Mouse (Mus musculus) midbrain, postnatal 0 days (tissue): ENCODE results near the gene Cdc42bpg. TPM values are rescaled to one million over a fixed set of nuclear protein-coding genes. Genes with fewer than 3 reads are reported as not detected.

Source experiments
- ATAC-seq: fragments of 200-750 bp; cut with Nextera tagmentation; 2 replicates; pipeline ENCODE4 v1.8.0; 2017; ENCODE audit warnings: moderate number of reproducible peaks, mild to moderate bottlenecking, moderate TSS enrichment, moderate library complexity; ENCODE audit not compliant: low FRiP score
- DNase-seq: peaks from one replicate; pipeline ENCODE4 v3.0.0-alpha.2; 2015; ENCODE audit warnings: low spot score
- H3K27ac ChIP-seq: fragments of 300-500 bp; sonication (generic); 2 replicates; pipeline ENCODE4 v1.5.1; 2014; ENCODE audit warnings: low read depth, mild to moderate bottlenecking, low read length, mixed read lengths
- H3K27me3 ChIP-seq: fragments of 300-500 bp; sonication (generic); 2 replicates; pipeline ENCODE4 v1.6.1; 2014; ENCODE audit warnings: low read length, control low read depth, mixed read lengths; ENCODE audit not compliant: insufficient read depth
- H3K36me3 ChIP-seq: fragments of 300-500 bp; sonication (generic); 2 replicates; pipeline ENCODE4 v1.6.1; 2014; ENCODE audit warnings: low read length, control low read depth, mixed read lengths; ENCODE audit not compliant: insufficient read depth
- H3K4me1 ChIP-seq: fragments of 300-500 bp; sonication (generic); 2 replicates; pipeline ENCODE4 v1.6.1; 2014; ENCODE audit warnings: mild to moderate bottlenecking, control low read depth, antibody characterized with exemption, low read length, mixed read lengths; ENCODE audit not compliant: insufficient read depth
- H3K4me2 ChIP-seq: fragments of 300-500 bp; sonication (generic); 2 replicates; pipeline ENCODE4 v1.6.1; 2014; ENCODE audit warnings: low read depth, mild to moderate bottlenecking, low read length, mixed read lengths; ENCODE audit not compliant: poor library complexity, severe bottlenecking
- H3K4me3 ChIP-seq: fragments of 300-500 bp; sonication (generic); 2 replicates; pipeline ENCODE4 v1.5.1; 2014; ENCODE audit warnings: low read depth, mild to moderate bottlenecking, low read length, moderate library complexity
- H3K9ac ChIP-seq: fragments of 300-500 bp; sonication (generic); replicated peaks from 2 replicates; pipeline ENCODE4 v1.6.1; 2014; ENCODE audit warnings: mild to moderate bottlenecking, low read length, moderate library complexity, mixed read lengths; ENCODE audit not compliant: poor library complexity, severe bottlenecking
- H3K9me3 ChIP-seq: fragments of 300-500 bp; sonication (generic); 2 replicates; pipeline ENCODE4 v1.6.1; 2016; ENCODE audit warnings: low read length, control low read depth
- CTCF ChIP-seq: IDR thresholded peaks from 2 replicates; pipeline ENCODE4 v1.5.1; 2016; ENCODE audit warnings: antibody characterized with exemption, mild to moderate bottlenecking
- WGBS: fragments of 180-500 bp; shearing (Covaris S2); extraction: QIAGEN DNeasy Blood & Tissue Kit; methylation state at CpG from one replicate; pipeline ENCODE4 v1.1.7; 2014; 5-methylcytosine and 5-hydroxymethylcytosine counted together
- polyA plus RNA-seq: library from polyadenylated mRNA; unstranded; fragments of >200 nt; fragmentation: Nextera tagmentation; extraction: Ambion mirVana; gene quantifications from 2 replicates; pipeline ENCODE4 v1.2.1, GENCODE M21; 2015
- total RNA-seq: library from RNA; depleted of rRNA; stranded (reverse); fragments of >200 nt; gene quantifications from 2 replicates; pipeline ENCODE4 v1.2.3, GENCODE M21; 2014

The Cdc42bpg gene
- total and polyA plus RNA-seq, 2 experiments from 2014 or later, result 0.67 to 4.8 TPM

GRCm38 (mm10) chr19:6321358-6321757 is 15.1 kb downstream of the Cdc42bpg start:
- no peaks in the 10 kb centered on the region for H3K27me3 ChIP-seq
- no peak overlapping the region for H3K9ac ChIP-seq
- H3K36me3 ChIP-seq, result peaks cover 16% of the 10 kb centered on the region; the same call in 1 of the 2 replicates
- no peak for ATAC-seq
- TF ChIP-seq CTCF, result no peak
- H3K4me3 ChIP-seq, result no peak overlapping the region
- H3K4me2 ChIP-seq, result no peak overlapping the region
- no peak for DNase-seq
- no peaks in the 10 kb centered on the region for H3K4me1 ChIP-seq
- no peak overlapping the region for H3K27ac ChIP-seq
- H3K9me3 ChIP-seq, result no peaks in the 10 kb centered on the region
- WGBS, result 85% methylated on average over 8 of the region's 8 CpGs

DNA sequence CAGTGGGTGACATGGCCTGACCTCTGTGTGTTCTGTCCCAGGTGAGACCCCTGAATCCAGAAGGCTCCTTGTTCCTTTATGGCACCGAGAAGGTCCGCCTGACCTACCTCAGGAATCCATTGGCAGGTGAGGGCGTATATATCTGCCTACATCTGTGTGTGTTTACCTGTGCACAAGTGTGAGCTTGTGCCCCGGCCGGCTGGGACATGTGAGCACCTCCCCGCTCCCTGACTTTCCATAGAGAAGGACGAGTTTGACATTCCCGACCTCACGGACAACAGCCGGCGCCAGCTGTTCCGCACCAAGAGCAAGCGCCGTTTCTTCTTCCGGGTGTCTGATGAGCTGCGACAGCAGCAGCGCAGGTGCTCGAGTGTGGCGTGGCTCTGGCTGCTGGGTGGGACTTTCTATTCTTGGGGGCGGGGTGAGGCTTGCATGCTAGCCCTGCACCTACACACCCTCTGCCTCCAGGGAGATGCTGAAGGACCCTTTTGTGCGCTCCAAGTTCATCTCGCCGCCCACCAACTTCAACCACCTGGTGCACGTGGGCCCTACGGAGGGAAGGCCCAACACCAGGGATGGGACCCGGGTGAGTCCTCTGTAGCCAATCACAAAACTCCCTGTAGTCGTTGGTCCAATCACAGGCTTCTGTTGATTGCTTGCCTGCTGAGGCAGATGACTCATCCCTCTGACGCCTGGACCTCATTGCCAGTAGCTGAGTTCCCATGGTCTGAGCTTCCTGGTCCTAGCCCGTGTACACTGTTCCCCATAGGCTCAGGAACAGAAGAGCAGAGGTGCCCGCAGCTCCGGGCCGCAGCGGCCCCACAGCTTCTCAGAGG is 15.7 kb downstream of the Cdc42bpg start:
- DNase-seq (no peak), ATAC-seq (no peak)
- Histone ChIP-seq H3K9me3 (no peaks in the 10 kb centered on the region), H3K36me3 (peaks cover 13% of the 10 kb centered on the region; the same call in 1 of the 2 replicates), H3K4me1 (no peaks in the 10 kb centered on the region), H3K9ac (no peak overlapping the region), H3K27me3 (no peaks in the 10 kb centered on the region), H3K4me2 (no peak overlapping the region), H3K4me3 (no peak overlapping the region), H3K27ac (no peak overlapping the region)
- no peak for TF ChIP-seq CTCF
- 88% methylated on average over 33 of the region's 33 CpGs for WGBS

DNA sequence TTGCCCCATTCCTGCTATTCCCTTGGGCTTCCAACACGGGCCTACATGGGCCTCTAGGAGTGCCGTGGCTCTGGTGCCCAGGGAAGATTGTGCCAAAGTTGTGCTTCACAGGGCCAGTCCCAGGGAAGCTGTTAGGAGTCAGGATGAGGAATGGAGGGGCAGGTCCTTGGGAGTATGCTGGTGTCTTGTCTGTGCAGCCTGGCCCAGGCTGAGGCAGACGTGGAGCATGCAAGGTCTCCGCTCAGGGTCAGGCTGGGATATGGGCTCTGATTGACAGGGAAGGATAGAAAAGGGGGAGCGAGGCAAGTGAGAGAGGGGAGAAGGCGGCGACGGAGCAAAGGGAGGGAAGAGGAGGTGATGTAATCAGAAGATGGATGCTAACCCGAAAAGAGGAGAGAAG is 18.5 kb downstream of the Cdc42bpg start:
- 84% methylated on average over 9 of the region's 9 CpGs for WGBS

DNA sequence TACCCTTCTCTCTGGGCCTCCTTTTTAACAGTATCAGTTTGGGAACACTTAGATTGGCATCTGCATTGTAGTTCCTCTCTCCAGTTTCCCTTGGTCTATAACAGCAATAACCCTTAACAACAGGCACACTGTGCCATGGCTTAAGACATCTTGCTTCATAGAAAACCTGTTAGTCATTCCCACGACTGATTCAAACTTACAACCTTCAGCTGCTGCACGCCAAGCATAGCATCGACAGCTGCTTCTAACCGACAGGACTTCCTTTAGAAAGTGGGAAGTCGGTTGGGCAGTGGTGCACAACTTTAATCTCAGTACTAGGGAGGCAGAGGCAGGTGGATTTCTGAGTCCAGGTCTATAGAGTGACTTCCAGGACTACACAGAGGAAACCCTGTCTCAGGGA is 24.9 kb downstream of the Cdc42bpg start:
- WGBS, result 70% methylated on average over 5 of the region's 5 CpGs
- no peak overlapping the region for H3K9ac ChIP-seq
- H3K36me3 ChIP-seq, result no peaks in the 10 kb centered on the region
- no peak for TF ChIP-seq CTCF
- ATAC-seq (no peak), DNase-seq (no peak)
- no peak overlapping the region for H3K4me3 ChIP-seq
- H3K4me2 ChIP-seq, result no peak overlapping the region
- peaks cover 6% of the 10 kb centered on the region; the same call in 1 of the 2 replicates for H3K4me1 ChIP-seq
- H3K27me3 ChIP-seq, result no peaks in the 10 kb centered on the region
- H3K9me3 ChIP-seq, result no peaks in the 10 kb centered on the region
- no peak overlapping the region for H3K27ac ChIP-seq

More for the DNA sequence above, 18.5 kb downstream of the Cdc42bpg start:
- Histone ChIP-seq H3K36me3 (peaks cover 6% of the 10 kb centered on the region; the same call in 1 of the 2 replicates), H3K4me3 (no peak overlapping the region), H3K4me1 (no peaks in the 10 kb centered on the region), H3K9ac (no peak overlapping the region), H3K27me3 (no peaks in the 10 kb centered on the region), H3K4me2 (no peak overlapping the region), H3K9me3 (no peaks in the 10 kb centered on the region), H3K27ac (no peak overlapping the region)
- TF ChIP-seq CTCF, result no peak
- ATAC-seq, result no peak
- DNase-seq, result no peak

- H3K4me1 ChIP-seq, result peaks cover 13% of the 10 kb centered on the region
- no peaks in the 10 kb centered on the region for H3K9me3 ChIP-seq
- TF ChIP-seq CTCF, result peak; percentile 96
- 20% methylated on average over 13 of the region's 13 CpGs for WGBS
- ATAC-seq (no peak), DNase-seq (peak; percentile 84)
- H3K9ac ChIP-seq, result no peak overlapping the region
- H3K36me3 ChIP-seq, result no peaks in the 10 kb centered on the region; the same call in 1 of the 2 replicates
- H3K27ac ChIP-seq, result no peak overlapping the region
- no peak overlapping the region for H3K4me3 ChIP-seq
- no peaks in the 10 kb centered on the region for H3K27me3 ChIP-seq
- peak overlapping the region; percentile 36 for H3K4me2 ChIP-seq
Measured at GRCm38 (mm10) chr19:6331719-6332516, 25.7 kb downstream of the Cdc42bpg start.
